Mouse (Mus musculus) gastrocnemius, postnatal 36 days (tissue): ENCODE data around the gene Btbd10. TPM values are rescaled to one million over a fixed set of nuclear protein-coding genes. Genes with fewer than 3 reads are reported as not detected.

Experiments
- DNase-seq, 2 experiments: peaks; one replicate each; pipeline ENCODE4 v3.0.0; 2022
- intact Hi-C: fragments of 180-260 bp; cut with DNase I; formaldehyde crosslinking; loops from one replicate; pipeline ENCODE4 v1.15.1; 2025
- total RNA-seq, 2 experiments: library from RNA; stranded (reverse); gene quantifications; 2 replicates each; pipeline ENCODE4 v1.2.3; 2021

The Btbd10 gene
- total RNA-seq, 2 experiments from 2014 or later, result 4.9 to 6.3 TPM

GRCm38 (mm10) chr7:113297813-113298212 lies 71.4 kb downstream of the Btbd10 start:
- no peak for DNase-seq
- intact Hi-C loops, result no loop called here

GRCm38 (mm10) chr7:113295077-113295890 lies 73.9 kb downstream of the Btbd10 start:
- intact Hi-C loops, result no loop called here
- no peak for DNase-seq

- intact Hi-C loops, result no loop called here
- no peak for DNase-seq
Observed at GRCm38 (mm10) chr7:113294598-113294997, 74.6 kb downstream of the Btbd10 start.

- intact Hi-C loops, result no loop called here
- no peak for DNase-seq
Observed at GRCm38 (mm10) chr7:113292193-113292592, 77.0 kb downstream of the Btbd10 start.

- no peak for DNase-seq
- intact Hi-C loops, result no loop called here
Observed at GRCm38 (mm10) chr7:113291741-113292140, 77.5 kb downstream of the Btbd10 start.

- intact Hi-C loops, result no loop called here
- DNase-seq, result no peak
Observed at GRCm38 (mm10) chr7:113289211-113289610, 80.0 kb downstream of the Btbd10 start.

GRCm38 (mm10) chr7:113285405-113285804 lies 83.8 kb downstream of the Btbd10 start:
- intact Hi-C loops, result no loop called here
- DNase-seq, result no peak

GRCm38 (mm10) chr7:113279246-113279645 lies 89.9 kb downstream of the Btbd10 start:
- DNase-seq, result no peak
- intact Hi-C loops, result no loop called here

GRCm38 (mm10) chr7:113278493-113278892 lies 90.7 kb downstream of the Btbd10 start:
- intact Hi-C loops, result no loop called here

GRCm38 (mm10) chr7:113277245-113277644 lies 91.9 kb downstream of the Btbd10 start:
- no peak for DNase-seq
- intact Hi-C loops, result no loop called here

More at GRCm38 (mm10) chr7:113278493-113278892, 90.7 kb downstream of the Btbd10 start:
- no peak for DNase-seq

GRCm38 (mm10) chr7:113272338-113272997 lies 96.7 kb downstream of the Btbd10 start:
- no peak for DNase-seq
- intact Hi-C loops, result no loop called here

- intact Hi-C loops, result no loop called here
- DNase-seq, result no peak
Observed at GRCm38 (mm10) chr7:113270991-113271390, 98.2 kb downstream of the Btbd10 start.

GRCm38 (mm10) chr7:113270551-113270950 lies 98.6 kb downstream of the Btbd10 start:
- DNase-seq, result no peak
- intact Hi-C loops, result no loop called here

GRCm38 (mm10) chr7:113269921-113270320 lies 99.3 kb downstream of the Btbd10 start:
- no peak for DNase-seq
- intact Hi-C loops, result loop anchor here (5.0 kb wide), 2 partner anchors 68 to 348 kb away; no protein-coding TSS in a partner anchor

GRCm38 (mm10) chr7:113269081-113269480 lies 100.1 kb downstream of the Btbd10 start:
- intact Hi-C loops, result loop anchor here (5.0 kb wide), 2 partner anchors 67 to 347 kb away; no protein-coding TSS in a partner anchor
- DNase-seq, result no peak

GRCm38 (mm10) chr7:113268287-113268686 lies 100.9 kb downstream of the Btbd10 start:
- DNase-seq, result peak; percentile 49 to 55
- intact Hi-C loops, result loop anchor here (1.0 to 5.0 kb wide), 3 partner anchors 66 to 346 kb away; no protein-coding TSS in a partner anchor

Other genes starting within 250 kb of the Btbd10 start
- 10 to 100 TPM; 10.6 to 12.1 TPM for gene Arntl, start 161.9 kb downstream of the Btbd10 start, total RNA-seq
- gene Pth, start 19.2 kb upstream of the Btbd10 start, total RNA-seq, result not detected
- gene Far1, start 144.4 kb upstream of the Btbd10 start, total RNA-seq, result 1 to 10 TPM; 8.9 to 9.2 TPM